Mouse (Mus musculus) ES-CJ7 (cell line): ENCODE measurements around the gene Sdccag8.
"Not testable (repeated sequence)": the region's sequence is repeated elsewhere in the genome, so short reads cannot be mapped to it uniquely, and the experiment has no call there.

Experiments
- DNase-seq: peaks from one replicate; pipeline ENCODE4 v3.0.0; 2011; ENCODE audit warnings: low read depth, low spot score

Gene Sdccag8

GRCm38 (mm10) chr1:176941286-176941990 is 127.0 kb downstream of the Sdccag8 start:
- not testable (repeated sequence) for DNase-seq

DNA sequence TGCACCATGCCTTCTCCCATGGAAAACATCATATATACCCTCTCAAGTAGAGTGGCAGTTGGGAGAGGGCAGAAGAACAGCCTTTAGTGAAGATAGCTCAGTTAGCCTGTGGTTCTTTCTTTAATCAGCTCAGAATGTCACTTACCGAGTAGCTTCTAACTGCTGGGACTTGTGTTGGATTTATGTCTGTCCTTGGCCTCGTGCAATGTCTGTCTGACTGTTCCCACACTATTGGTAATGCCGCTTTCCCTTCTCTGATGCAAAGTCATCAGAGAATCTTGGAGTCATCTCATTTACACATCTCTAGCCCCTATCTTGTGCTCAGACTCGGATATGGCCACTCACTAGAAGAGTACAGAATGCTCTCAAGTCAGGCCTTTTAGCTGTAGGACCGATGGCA is 128.7 kb downstream of the Sdccag8 start:
- DNase-seq = no peak

DNA sequence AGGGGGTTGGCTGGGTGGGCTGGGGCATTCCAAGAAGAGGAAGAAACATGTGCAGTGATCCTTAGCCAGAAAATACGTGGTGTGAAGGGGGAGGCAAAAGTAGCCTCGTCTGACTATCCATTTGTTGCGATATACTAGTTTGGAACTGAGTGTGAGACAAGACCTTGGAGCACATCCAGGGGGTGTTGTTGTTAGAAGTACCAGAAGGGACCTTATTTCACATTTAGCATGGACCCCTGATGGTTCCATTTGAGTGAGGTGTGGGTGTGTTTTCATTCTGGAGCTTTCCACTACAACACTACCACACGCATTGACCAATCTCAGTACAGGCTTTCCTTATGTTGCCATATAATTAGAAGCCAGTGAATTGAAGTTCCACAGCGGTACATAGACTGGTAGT is 129.5 kb downstream of the Sdccag8 start:
- no peak for DNase-seq

GRCm38 (mm10) chr1:176944458-176945174 is 130.2 kb downstream of the Sdccag8 start:
- DNase-seq = no peak

DNA sequence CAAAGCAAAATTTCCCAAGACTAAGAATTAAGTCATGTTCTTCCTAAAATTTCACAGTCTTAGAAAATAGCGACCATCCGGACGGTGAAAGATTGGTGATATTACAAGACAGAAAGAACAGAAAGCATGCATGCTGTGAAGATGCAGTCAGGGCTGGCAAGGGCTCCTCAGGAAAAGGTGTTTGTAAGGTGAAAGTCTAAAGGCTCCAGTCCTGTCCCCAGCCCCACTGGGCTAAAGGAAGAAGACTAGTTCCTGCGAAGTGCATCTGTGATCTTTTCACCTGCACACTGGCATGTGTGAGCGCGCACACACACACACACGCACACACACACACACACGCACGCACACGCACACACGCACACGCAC is 130.7 kb downstream of the Sdccag8 start:
- DNase-seq = no peak

DNA sequence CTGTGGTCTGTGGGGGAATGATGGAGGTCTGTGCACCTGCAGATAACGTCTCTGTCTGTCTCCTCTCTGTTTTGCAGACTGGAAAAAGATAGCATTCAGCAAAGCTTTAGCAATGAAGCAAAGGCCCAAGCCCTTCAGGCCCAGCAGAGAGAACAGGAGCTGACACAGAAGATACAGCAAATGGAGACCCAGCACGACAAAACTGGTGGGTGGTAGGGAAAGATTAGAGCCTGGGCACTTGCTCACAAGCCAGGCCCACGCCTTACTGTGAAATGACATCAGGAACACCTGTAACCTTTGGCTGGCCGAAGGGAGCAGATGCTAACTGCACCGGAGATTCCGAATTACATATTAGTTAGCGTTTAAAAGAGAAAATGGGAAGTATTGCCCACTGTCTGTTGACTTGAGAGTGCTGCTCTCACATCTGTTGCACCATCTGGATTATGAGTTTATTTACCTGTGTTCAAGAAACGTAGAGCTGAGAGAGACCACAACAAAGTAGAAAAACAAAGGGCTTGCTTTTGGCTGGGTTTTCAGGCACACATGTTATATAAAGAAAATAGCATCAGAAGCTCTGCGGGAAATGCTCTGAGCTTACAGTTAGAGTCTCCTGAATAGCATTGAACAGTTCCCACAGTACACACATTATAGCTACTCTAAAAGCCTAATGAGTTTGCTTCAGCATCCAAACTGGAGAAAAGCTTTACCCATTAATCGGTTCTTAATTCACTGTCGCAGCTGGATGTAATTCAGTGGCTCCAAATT is 131.8 kb downstream of the Sdccag8 start:
- no peak for DNase-seq

DNA sequence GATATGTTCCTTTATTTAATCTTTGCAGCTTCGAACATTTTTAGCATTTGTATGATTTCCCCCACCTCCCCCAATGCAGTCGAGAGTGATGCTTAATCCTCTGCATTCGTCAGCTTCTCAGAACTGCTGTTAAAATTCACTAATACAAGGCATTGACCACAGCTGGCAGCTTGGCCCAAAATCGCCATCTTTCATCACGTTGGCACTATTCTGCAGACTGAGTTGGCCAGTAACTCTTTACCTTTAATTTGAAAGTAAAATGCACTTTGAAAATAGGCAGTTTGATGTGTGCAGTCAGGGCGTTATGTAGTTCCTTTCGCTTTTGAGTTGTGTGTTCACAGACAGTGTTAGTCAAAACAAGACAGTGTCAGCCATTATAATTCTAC is 132.3 kb downstream of the Sdccag8 start:
- DNase-seq = no peak

GRCm38 (mm10) chr1:176948861-176949260 is 134.4 kb downstream of the Sdccag8 start:
- no peak for DNase-seq

GRCm38 (mm10) chr1:176949320-176949719 is 134.9 kb downstream of the Sdccag8 start:
- no peak for DNase-seq

- DNase-seq = no peak
These were observed 135.6 kb downstream of the Sdccag8 start for GRCm38 (mm10) chr1:176950061-176950460.

DNA sequence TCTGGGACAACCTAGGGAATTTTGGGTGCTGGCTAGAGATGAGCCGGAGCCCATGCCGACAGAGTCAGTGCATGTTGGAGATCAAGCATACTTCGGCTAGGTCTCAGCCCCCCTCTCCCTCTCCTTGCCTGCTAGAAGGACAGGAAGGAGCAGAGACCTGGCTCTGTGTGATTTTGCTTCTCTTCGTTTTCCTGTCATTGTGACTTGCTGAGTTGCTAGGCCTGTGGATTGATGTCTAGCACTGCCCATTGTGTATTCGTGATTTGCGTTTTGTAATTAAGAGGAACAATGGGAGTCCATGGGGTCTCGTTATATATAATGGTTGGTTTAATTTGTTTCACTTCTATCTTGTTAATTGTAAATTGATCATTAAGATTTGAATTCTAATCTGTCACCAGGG is 137.4 kb downstream of the Sdccag8 start:
- DNase-seq = no peak

GRCm38 (mm10) chr1:176958311-176958710 is 143.9 kb downstream of the Sdccag8 start:
- no peak for DNase-seq

- DNase-seq = no peak
These were observed 147.3 kb downstream of the Sdccag8 start for GRCm38 (mm10) chr1:176961716-176962115.

- no peak for DNase-seq
These were observed 148.4 kb downstream of the Sdccag8 start for GRCm38 (mm10) chr1:176962894-176963293.

DNA sequence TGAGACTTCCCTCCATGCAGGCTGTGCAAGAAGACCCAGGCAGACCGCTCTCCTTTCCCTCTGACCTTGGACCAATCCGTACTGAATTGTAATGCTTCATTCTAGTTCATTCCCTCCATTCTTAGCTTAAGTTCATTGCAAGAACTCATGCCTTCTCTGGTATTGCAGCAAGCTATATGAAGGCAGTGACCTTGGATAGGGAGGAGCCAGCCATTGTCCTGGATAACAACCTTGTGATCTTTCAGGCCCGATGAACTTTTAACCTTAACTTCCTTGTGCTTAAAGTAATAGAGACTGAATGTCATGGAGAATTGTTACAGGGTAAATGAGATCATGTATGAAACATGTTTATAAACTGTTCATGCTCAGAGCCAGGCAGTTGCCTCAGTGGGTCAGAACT is 152.8 kb downstream of the Sdccag8 start:
- peak; percentile 53 for DNase-seq

- DNase-seq = no peak
These were observed 156.4 kb downstream of the Sdccag8 start for GRCm38 (mm10) chr1:176970635-176971478.

- DNase-seq = no peak
These were observed 157.0 kb downstream of the Sdccag8 start for GRCm38 (mm10) chr1:176971479-176971797.

DNA sequence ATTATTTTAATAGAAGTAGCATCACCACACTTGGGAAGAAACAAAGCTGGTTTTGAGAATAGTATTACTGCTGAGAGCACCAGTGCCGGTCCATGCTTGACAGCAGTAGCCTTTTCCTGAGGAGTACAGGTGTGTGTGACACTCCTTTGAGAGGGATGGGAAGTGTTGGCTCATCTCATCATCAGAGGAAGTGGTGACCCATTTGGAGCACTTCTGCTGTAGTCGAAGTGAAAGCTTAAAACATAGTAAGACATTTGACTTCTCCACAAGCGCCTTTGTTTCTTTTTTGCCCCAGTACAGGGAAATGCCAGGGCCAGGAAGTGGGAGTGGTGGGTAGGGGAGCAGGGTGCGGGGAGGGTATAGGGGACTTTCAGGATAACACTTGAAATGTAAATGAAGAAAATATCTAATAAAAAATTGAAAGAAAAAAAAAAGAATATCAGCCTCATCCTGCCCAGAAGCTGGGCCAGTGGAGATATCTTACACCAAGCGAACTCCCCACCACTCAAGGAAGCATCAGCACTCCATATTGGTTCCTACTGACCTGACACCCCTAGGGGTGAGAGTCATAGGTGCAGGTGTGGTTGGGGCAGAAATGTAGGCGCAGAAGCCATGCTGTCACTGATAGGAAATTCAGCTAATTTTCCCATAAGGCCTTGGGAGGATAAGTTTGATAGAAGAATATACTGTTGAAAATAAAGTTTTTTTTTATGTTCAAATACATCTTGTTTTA is 159.1 kb downstream of the Sdccag8 start:
- DNase-seq = no peak

- DNase-seq = no peak
These were observed 164.8 kb downstream of the Sdccag8 start for GRCm38 (mm10) chr1:176979235-176979634.

DNA sequence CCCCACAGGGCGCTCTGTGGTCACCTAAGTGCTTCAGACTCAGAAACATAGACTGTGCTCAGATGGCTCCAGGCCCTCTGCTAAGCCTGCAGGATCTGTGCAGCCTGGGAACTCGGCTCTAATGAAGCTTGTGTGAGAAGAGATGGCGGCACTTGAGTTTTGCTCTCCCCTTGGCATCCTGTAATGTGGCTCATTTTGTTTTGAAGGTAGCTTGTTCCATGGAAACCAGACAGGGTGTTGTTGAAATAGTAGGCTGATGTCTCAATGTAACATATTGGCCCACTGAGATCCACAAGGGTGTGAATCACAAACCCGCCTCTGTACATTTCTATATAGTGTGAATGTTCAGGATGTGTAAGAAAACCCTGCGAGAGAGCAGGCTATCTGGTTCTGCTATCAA is 165.7 kb downstream of the Sdccag8 start:
- DNase-seq = no peak

GRCm38 (mm10) chr1:176980801-176981400 is 166.4 kb downstream of the Sdccag8 start:
- no peak for DNase-seq
